Mouse (Mus musculus) adrenal gland (tissue): ENCODE results near the gene Gm11127.
"Not testable (repeated sequence)": the region's sequence is repeated elsewhere in the genome, so short reads cannot be mapped to it uniquely, and the experiment has no call there.

Source experiments
- intact Hi-C: fragments of 180-260 bp; cut with DNase I; formaldehyde crosslinking; loops from one replicate; pipeline ENCODE4 v1.15.1; 2025

Gene Gm11127

GRCm38 (mm10) chr17:36031583-36032331 lies 26.4 kb downstream of the Gm11127 start:
- intact Hi-C loops: not testable (repeated sequence)

- intact Hi-C loops: not testable (repeated sequence)
Observed at GRCm38 (mm10) chr17:36030703-36031582, 27.2 kb downstream of the Gm11127 start.

GRCm38 (mm10) chr17:36030046-36030702 lies 28.0 kb downstream of the Gm11127 start:
- intact Hi-C loops: not testable (repeated sequence)

DNA sequence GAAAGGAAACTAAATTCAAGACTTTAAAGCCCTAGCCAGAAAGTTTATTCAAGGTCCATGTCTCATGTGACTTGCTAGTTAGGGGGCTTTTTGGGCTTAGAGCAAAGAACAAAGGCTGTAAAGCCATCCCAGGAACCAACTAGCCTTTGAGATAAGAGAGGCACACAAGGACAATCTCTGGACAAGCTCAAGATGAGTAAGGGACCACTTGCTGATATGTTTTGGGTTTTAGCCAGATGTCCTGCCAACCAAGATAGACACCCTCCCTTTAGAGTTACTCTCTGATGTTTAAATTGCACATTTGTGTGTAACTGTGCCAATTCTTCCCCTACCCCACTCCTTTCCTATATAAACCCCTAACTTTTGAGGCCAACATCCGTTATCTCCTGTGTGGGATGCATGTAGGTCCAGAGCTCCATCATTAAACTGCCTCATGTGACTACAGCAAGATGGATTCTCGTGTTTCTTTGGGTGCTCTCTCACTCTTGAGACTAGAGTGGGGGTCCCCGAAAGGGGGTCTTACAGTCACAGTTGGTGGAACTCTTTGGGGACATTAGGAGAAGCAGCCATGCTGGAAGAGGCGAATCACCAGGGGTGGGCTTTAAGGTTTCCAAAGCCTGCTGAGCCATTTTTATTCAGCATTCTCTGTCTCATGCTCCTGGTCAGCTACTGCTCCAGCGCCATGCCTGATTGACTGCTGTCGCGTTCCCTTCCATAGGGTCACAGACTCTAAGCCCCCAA lies 29.1 kb downstream of the Gm11127 start:
- intact Hi-C loops: no loop called here

- intact Hi-C loops: no loop called here
Observed at GRCm38 (mm10) chr17:36027663-36028062, 30.5 kb downstream of the Gm11127 start.

DNA sequence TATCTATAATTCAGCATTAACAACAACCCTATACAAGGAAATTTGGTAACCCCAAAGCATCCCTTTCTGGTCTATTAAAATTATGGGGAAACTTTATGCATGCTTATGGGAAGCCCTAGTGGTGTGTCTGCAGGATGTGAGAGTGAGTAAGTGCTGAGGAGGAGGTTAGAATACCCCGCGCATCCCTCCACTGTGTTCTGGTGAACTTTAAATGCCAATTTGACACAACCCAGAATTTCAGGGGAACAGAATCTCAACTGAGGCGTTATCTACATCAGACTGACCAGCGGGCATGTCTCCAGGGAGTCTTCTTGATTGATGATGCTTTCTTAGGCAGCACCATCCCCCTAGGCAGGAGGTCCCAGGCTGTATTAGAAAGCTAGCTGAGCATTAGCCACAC lies 32.3 kb downstream of the Gm11127 start:
- intact Hi-C loops: no loop called here

GRCm38 (mm10) chr17:36025197-36025596 lies 33.0 kb downstream of the Gm11127 start:
- intact Hi-C loops: no loop called here

DNA sequence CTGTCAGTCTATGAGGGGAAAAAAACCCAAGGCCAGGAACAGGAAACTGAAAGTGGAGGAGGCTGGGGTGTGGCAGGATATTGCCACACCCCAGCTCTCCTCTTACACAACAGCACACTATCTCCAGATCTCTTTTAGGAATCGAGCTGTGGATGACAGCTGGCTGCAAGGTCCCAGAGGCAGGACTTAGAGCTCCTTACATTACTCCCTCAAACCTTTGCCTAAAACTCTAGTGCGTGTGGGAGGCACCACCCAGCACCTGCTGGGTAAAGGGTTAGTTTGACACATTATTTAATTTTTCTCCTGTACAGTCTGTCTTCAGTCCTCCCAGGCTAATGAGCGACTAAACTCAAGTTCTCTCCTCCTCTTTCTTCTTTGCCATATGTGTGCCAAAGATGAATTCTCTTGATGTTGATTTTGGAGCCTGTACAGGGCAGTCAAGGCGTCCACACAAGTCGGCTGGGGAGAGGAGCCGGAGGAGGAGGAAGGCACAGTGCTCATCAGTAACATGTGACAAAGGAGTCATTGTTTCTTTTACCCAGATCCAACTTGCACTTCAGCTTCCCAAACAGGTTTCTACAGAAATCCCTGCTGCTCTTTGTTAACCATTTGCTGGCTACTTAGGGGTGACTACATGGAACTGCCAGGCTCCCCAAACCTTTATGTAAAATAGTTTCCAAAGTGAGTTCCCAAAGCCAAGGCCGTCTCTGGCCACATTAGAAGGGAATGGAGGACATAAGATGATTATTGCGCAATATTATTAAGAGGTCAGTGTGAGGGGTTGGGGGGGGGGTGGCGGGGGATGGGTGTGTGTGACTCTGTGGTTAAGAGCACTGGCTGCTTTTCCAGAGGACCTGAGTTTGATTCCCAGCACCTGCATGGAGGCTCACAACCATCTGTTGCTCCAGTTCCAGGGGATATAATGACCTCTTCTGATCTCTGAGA lies 34.2 kb downstream of the Gm11127 start:
- intact Hi-C loops: no loop called here

- intact Hi-C loops: no loop called here
Observed at GRCm38 (mm10) chr17:36022922-36023321, 35.2 kb downstream of the Gm11127 start.

- intact Hi-C loops: no loop called here
Observed at GRCm38 (mm10) chr17:36022098-36022497, 36.1 kb downstream of the Gm11127 start.

DNA sequence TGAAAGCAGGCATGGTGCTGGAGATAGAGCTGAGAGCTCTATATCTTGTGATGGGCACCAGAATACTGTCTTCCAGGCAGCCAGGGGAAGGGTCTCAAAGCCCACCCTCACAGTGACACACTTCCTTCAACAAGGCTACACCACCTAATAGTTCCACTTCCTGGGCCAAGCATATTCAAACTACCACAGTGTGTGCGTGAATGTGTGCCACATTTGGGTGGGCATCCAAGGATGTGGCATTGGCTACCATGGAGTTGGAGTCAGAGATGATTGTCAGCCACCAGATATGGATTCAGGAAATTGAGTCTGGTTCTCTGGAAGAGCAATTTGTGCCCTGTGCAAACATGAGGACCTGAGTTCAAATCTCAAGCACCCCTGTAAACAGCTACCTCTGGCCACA lies 36.9 kb downstream of the Gm11127 start:
- intact Hi-C loops: no loop called here

GRCm38 (mm10) chr17:36020191-36021073 lies 37.7 kb downstream of the Gm11127 start, which contains the start of gene H2-T24:
Gene H2-T24, minus strand, starts transcription at chr17:36020560.
- intact Hi-C loops: no loop called here

- intact Hi-C loops: no loop called here
Observed at GRCm38 (mm10) chr17:36019519-36019918, 38.7 kb downstream of the Gm11127 start.

- intact Hi-C loops: no loop called here
Observed at GRCm38 (mm10) chr17:36018979-36019378, 39.2 kb downstream of the Gm11127 start.

DNA sequence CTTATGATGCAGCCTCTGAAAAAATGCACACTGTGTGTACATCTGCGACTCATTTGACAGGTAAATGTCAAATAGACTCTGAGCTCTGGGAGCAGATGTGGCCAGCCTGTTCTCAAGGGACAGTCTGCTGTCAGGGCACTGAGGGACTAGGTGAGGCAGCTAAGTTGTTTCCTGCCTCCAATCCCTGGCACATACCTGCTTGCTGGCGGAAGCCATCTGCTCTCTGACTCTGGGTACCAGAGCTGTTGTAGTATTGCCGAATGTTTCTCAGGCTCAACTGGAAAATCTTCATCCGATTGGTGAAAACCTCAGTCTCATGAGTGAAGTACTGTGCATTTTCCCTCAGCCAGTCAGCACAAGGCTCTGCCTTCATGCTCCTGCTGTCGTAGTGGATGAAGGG lies 41.1 kb downstream of the Gm11127 start:
- intact Hi-C loops: no loop called here

DNA sequence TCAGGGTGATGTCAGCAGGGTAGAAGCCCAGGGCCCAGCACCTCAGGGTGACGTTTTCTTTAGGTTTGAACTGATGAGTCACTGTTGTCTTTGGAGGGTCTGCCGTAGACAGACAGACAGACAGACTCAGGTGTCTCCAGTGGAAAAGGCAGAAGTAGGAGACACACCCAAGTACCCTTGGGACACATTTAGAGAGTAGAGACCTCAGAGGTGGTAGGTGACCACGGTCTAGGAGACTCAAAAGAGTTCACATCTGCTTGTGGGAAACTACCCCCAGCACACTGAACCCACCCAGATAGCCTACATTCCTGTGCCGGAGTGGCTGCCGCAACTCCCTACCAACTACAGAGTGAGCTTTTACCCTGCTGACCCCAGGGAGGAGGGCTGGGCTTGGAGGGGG lies 43.2 kb downstream of the Gm11127 start:
- intact Hi-C loops: no loop called here
